Mouse (Mus musculus) small intestine, adult 2 months (tissue): ENCODE results near the gene Igf2bp2. TPM values are rescaled to one million over a fixed set of nuclear protein-coding genes. Genes with fewer than 3 reads are reported as not detected.
A peak's percentile ranks its signal among the peaks of the same experiment; 100 is the strongest.

ENCODE experiments used
- H3K27ac ChIP-seq: fragments of 200-500 bp; 2 replicates; pipeline ENCODE4 v1.5.1; 2012; ENCODE audit warnings: low read depth, low read length, control low read depth, inconsistent platforms; ENCODE audit not compliant: insufficient read depth
- H3K27me3 ChIP-seq: fragments of 200-500 bp; 2 replicates; pipeline ENCODE4 v1.6.1; 2012; ENCODE audit warnings: mild to moderate bottlenecking, moderate library complexity, low read length, inconsistent platforms; ENCODE audit not compliant: control insufficient read depth, insufficient read depth
- H3K36me3 ChIP-seq: fragments of 200-500 bp; 2 replicates; pipeline ENCODE4 v1.6.1; 2012; ENCODE audit warnings: mild to moderate bottlenecking, low read length, control low read depth, inconsistent platforms; ENCODE audit not compliant: control insufficient read depth, insufficient read depth
- H3K4me1 ChIP-seq: fragments of 200-500 bp; 2 replicates; pipeline ENCODE4 v1.6.1; 2012; ENCODE audit warnings: low read length, inconsistent platforms, mixed read lengths; ENCODE audit not compliant: control insufficient read depth, insufficient read depth, insufficient read length
- H3K4me3 ChIP-seq: fragments of 200-500 bp; 2 replicates; pipeline ENCODE4 v1.5.1; 2012; ENCODE audit warnings: low read depth, mild to moderate bottlenecking, control low read depth, inconsistent platforms, low read length, moderate library complexity
- CTCF ChIP-seq: fragments of 200-500 bp; IDR thresholded peaks from 2 replicates; pipeline ENCODE4 v1.5.1; 2012; ENCODE audit warnings: low read depth, mild to moderate bottlenecking, control low read depth, inconsistent platforms, low read length, moderate library complexity, mixed read lengths; ENCODE audit not compliant: insufficient replicate concordance, insufficient read length; ENCODE audit errors: extremely low read depth
- POLR2A ChIP-seq: fragments of 200-500 bp; IDR thresholded peaks from 2 replicates; pipeline ENCODE4 v1.6.1; 2012; ENCODE audit warnings: low read depth, mild to moderate bottlenecking, control low read depth, inconsistent platforms, low read length, moderate library complexity
- WGBS: fragments of 180-500 bp; shearing (Covaris S2); methylation state at CpG from one replicate; pipeline ENCODE4 v1.1.7; 2018; 5-methylcytosine and 5-hydroxymethylcytosine counted together
- polyA plus RNA-seq: library from polyadenylated mRNA; depleted of rRNA; stranded (reverse); fragments of >200 nt; gene quantifications from 2 replicates; pipeline ENCODE4 v1.2.3, GENCODE M21; 2012

Gene Igf2bp2
- polyA plus RNA-seq, 1 experiment = 8.0 TPM

DNA sequence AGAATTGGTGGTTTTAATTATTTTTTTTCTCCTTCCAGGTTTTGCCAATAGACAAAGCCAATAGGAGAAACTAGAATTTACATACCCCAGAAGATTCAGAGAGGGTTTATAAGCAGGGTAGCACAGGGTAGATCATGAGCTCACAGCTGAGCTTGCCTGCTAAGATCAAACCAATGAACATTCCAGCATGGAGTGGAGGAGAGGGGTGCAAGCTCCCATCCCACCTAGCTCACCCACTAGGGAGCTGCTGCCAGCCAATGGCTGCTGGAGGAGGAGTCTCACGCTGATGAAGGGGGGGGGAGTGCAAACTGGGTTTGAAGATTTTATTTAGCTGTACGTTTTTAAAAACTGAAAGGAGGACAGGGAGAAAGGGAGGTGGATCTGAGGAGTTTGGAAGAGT, 14.0 kb downstream of the Igf2bp2 start:
- Histone ChIP-seq H3K4me1 (peaks cover 4% of the 10 kb centered on the region; the same call in 1 of the 2 replicates), H3K27ac (no peak overlapping the region), H3K36me3 (no peaks in the 10 kb centered on the region), H3K4me3 (no peak overlapping the region), H3K27me3 (no peaks in the 10 kb centered on the region)
- 80% methylated on average over 2 of the region's 2 CpGs for WGBS
- TF ChIP-seq CTCF (no peak), POLR2A (no peak)

DNA sequence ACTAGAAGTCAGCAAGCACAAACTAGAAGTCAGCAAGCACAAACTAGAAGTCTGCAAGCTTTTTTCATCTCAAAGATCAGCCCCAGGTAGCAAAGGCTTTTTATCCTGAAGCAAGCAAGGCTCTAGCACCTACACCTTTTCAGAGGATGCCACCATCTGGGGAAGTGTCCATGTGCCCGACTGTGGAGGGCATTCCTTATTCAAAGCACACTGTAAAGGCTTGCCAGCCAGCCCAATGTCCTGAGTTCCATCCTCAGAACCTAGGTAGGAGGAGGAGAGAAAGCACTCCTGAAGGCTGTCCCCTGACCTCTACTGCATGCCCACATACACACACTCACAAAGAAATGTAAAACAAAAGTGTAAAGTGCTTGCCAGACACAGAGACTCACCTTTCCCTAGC, 16.0 kb downstream of the Igf2bp2 start:
- WGBS = 41% methylated on average over 1 of the region's 1 CpGs
- H3K4me3 ChIP-seq = no peak overlapping the region
- TF ChIP-seq POLR2A = no peak
- TF ChIP-seq CTCF = no peak
- no peaks in the 10 kb centered on the region; the same call in 1 of the 2 replicates for H3K4me1 ChIP-seq
- H3K27ac ChIP-seq = no peak overlapping the region
- no peaks in the 10 kb centered on the region for H3K27me3 ChIP-seq
- no peaks in the 10 kb centered on the region for H3K36me3 ChIP-seq

DNA sequence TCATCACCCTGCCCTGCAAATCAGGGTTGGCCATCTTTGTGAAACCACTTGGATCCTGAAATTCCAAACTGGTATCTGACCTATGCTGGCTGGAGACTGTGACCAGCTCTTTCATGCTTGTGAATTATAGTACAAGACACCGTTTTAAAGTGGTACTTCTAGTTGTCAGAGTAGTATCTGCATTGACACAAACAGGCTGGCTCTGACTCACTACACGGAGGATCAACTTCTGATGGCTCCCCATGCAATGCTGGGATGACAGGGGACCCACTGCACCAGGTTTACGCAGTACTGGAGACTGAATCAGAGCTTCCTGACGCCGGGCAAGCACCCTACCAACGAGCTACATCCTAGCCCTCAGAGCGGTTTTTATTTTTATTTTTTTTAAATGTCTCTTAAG, 17.0 kb downstream of the Igf2bp2 start:
- H3K4me3 ChIP-seq = no peak overlapping the region
- TF ChIP-seq POLR2A (no peak), CTCF (no peak)
- H3K27me3 ChIP-seq = no peaks in the 10 kb centered on the region
- no peaks in the 10 kb centered on the region for H3K36me3 ChIP-seq
- no peak overlapping the region for H3K27ac ChIP-seq
- H3K4me1 ChIP-seq = peaks cover 7% of the 10 kb centered on the region; the same call in 1 of the 2 replicates
- 71% methylated on average over 7 of the region's 7 CpGs for WGBS

DNA sequence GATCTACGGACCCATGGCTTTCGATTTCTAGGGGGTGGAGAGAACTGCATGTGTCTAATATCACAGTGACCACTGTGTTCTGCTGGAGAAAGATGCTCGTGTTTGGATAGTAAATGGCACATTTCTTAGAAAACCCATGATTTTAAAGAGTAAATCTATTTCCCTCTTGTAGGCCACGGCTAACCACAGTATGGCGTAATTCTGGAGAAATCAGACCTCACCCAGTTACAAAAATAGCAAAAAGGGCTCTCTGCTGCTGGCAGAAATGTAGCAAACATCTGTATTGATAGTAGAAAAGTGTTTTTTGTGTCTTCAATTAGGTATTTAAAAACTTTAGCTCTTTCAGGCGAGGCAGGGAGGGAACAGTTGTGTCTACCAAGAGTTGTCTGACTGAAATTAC, 18.6 kb downstream of the Igf2bp2 start:
- H3K4me3 ChIP-seq = no peak overlapping the region
- H3K36me3 ChIP-seq = no peaks in the 10 kb centered on the region
- WGBS = 79% methylated on average over 6 of the region's 6 CpGs
- H3K27me3 ChIP-seq = no peaks in the 10 kb centered on the region
- TF ChIP-seq POLR2A = no peak
- TF ChIP-seq CTCF = no peak
- no peak overlapping the region for H3K27ac ChIP-seq
- H3K4me1 ChIP-seq = peaks cover 14% of the 10 kb centered on the region

DNA sequence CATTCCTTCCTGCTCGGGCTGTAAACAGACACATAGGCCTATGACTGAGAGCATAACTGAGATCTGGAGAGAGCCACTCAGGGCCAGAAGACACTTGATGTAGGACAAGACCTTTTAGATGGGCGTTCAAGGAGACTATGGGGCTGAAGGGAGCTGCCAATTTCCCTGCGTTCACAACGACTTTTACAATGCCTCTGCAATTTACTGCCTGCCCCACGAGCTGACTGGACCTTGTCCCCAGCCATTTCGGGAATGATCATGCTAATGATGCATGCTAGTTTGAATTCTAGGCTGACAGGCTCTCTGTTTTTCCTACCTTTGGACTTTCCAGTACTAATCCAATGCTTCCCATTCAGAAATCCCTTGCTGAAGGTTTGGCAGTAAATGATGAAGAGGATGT, 22.2 kb downstream of the Igf2bp2 start:
- peaks cover 28% of the 10 kb centered on the region for H3K4me1 ChIP-seq
- no peaks in the 10 kb centered on the region for H3K27me3 ChIP-seq
- no peaks in the 10 kb centered on the region for H3K36me3 ChIP-seq
- 22% methylated on average over 6 of the region's 6 CpGs for WGBS
- TF ChIP-seq POLR2A (no peak), CTCF (no peak)
- no peak overlapping the region; the same call in 1 of the 2 replicates for H3K4me3 ChIP-seq
- H3K27ac ChIP-seq = peak overlapping the region; percentile 95

DNA sequence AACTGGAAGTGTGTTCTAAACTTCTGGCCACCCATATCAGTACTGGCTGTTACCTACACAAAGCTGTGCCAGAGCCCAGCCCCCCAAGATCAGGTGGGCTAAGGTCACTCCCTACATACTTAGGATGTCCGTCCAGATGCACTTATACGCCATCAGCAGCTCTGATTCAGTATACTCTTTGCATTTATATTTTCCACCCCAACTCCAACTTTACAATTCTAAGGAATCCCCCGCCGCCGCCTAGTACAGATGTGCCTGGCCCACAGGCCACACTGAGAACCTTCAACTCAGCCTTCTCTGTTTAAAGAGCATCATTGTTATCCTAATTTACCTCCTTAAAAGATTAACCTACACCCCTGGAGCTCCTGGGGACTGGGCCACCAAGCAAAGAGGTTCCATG, 23.3 kb downstream of the Igf2bp2 start:
- Histone ChIP-seq H3K27ac (no peak overlapping the region), H3K4me1 (peaks cover 28% of the 10 kb centered on the region)

DNA sequence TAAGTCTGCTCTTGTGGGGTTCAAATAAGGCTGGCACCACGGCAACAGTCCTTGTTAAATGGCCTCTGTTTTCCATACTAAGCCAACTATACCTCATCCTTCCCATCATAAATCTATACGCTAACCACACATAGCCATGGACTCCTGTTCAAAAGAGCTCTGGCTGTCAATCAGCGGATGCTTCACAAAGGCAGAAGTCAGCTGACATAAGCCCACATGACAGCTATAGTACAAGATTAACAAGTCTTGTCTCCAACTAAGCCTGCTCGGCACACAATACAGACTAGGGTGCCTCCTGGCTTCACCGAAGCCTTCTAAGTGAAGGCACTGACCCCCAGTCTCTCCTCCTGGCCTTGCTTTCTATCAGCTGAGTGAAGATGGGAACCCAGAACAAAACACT, 26.9 kb downstream of the Igf2bp2 start:
- TF ChIP-seq CTCF (no peak), POLR2A (no peak)
- no peak overlapping the region for H3K27ac ChIP-seq
- 89% methylated on average over 5 of the region's 5 CpGs for WGBS
- no peaks in the 10 kb centered on the region for H3K27me3 ChIP-seq
- H3K4me1 ChIP-seq = peaks cover 25% of the 10 kb centered on the region
- no peak overlapping the region for H3K4me3 ChIP-seq
- no peaks in the 10 kb centered on the region for H3K36me3 ChIP-seq

More for the DNA sequence above, 23.3 kb downstream of the Igf2bp2 start:
- 90% methylated on average over 5 of the region's 5 CpGs for WGBS
- Histone ChIP-seq H3K4me3 (no peak overlapping the region), H3K36me3 (no peaks in the 10 kb centered on the region), H3K27me3 (no peaks in the 10 kb centered on the region)
- TF ChIP-seq CTCF (no peak), POLR2A (no peak)
